10 mouse cellular contexts compared by ENCODE assay signal in the genomic region with DNA sequence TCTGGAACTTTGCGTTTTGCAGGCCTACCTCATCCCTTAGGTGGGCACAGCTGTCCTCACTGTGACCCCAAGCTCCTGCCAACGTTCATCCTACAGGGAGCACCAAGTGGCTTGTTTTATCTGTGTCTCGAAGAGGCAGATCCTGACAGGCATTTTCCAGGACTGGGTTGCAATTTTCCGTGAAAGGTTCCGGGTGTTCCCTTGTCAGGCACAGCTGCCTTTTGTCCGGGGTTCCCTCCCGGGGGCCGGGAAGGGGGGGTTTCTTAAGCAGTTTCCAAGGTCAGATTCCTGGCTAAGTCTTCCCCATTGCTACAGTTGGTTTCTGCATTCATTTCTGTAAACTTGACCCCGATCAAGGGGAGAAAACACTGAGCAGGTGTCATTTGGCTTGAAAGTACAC. TPM values are rescaled to one million over a fixed set of nuclear protein-coding genes. Genes with fewer than 3 reads are reported as not detected.
DNase-seq lines count a peak whose midpoint lies in the region; ATAC-seq and TF ChIP-seq lines count a peak whose summit lies in the region.
"Had no signal": no experiment of that assay in that cellular context is flagged by ENCODE, and none has a peak within 500 bp of the region (broad histone marks: within the 10 kb centered on the region; RNA-seq: fewer than 3 reads in every experiment).

No protein-coding gene starts in this region.

- peaks cover 3% of the 10 kb centered on the region; the same call in 1 of the 2 replicates for H3K9me3 ChIP-seq in hindbrain, embryonic 10.5 days
- H3K9me3 ChIP-seq in hindbrain, embryonic 11.5 days (ENCODE audit: control insufficient read depth, low read length): no peaks in the 10 kb centered on the region
- H3K9me3 ChIP-seq in midbrain, embryonic 15.5 days: no peaks in the 10 kb centered on the region
- no peaks in the 10 kb centered on the region for H3K9me3 ChIP-seq in midbrain, embryonic 11.5 days (ENCODE audit: control insufficient read depth, low read length)
- no peaks in the 10 kb centered on the region for H3K9me3 ChIP-seq in intestine, embryonic 14.5 days (ENCODE audit: control insufficient read depth, low read length)
- H3K9me3 ChIP-seq in stomach, postnatal 0 days (ENCODE audit: control insufficient read depth, low read length): no peaks in the 10 kb centered on the region

- H3K9ac ChIP-seq in hindbrain, embryonic 11.5 days (ENCODE audit: low read depth, low read length): no peak overlapping the region
- H3K9ac ChIP-seq in midbrain, embryonic 15.5 days: no peak overlapping the region
- no peak overlapping the region for H3K9ac ChIP-seq in midbrain, embryonic 11.5 days (ENCODE audit: low read length)
- no peak overlapping the region for H3K9ac ChIP-seq in intestine, embryonic 14.5 days (ENCODE audit: low read length)
- H3K9ac ChIP-seq in stomach, postnatal 0 days (ENCODE audit: low read length): no peak overlapping the region

- H3K36me3 ChIP-seq in hindbrain, embryonic 10.5 days: no peaks in the 10 kb centered on the region
- H3K36me3 ChIP-seq in hindbrain, embryonic 11.5 days (ENCODE audit: control insufficient read depth, insufficient read depth, low read length): no peaks in the 10 kb centered on the region
- no peaks in the 10 kb centered on the region for H3K36me3 ChIP-seq in midbrain, embryonic 15.5 days (replicated peaks)
- no peaks in the 10 kb centered on the region for H3K36me3 ChIP-seq in midbrain, embryonic 11.5 days (ENCODE audit: control insufficient read depth, insufficient read depth, low read length)
- no peaks in the 10 kb centered on the region for H3K36me3 ChIP-seq in intestine, embryonic 14.5 days (ENCODE audit: control insufficient read depth, insufficient read depth, low read length)
- no peaks in the 10 kb centered on the region for H3K36me3 ChIP-seq in stomach, postnatal 0 days (ENCODE audit: control insufficient read depth, insufficient read depth, low read length)

- TF ChIP-seq EP300 in stomach, postnatal 0 days (optimal IDR thresholded peaks at IDR 0.05): no peak

- ATAC-seq in hindbrain, embryonic 11.5 days (ENCODE audit: low FRiP score): no peak
- ATAC-seq in midbrain, embryonic 15.5 days (replicated peaks): no peak
- ATAC-seq in midbrain, embryonic 11.5 days (ENCODE audit: low FRiP score): no peak
- ATAC-seq in intestine, embryonic 14.5 days (replicated peaks; ENCODE audit: low FRiP score, low TSS enrichment, low read depth): 0 out of 2 replicates have a peak, but pooled peaks have one; percentile 23
- ATAC-seq in stomach, postnatal 0 days (ENCODE audit: low FRiP score, low TSS enrichment): peak; percentile 26; the same call in 1 of the 2 replicates

- peaks cover 10% of the 10 kb centered on the region for H3K4me1 ChIP-seq in hindbrain, embryonic 10.5 days (replicated peaks)
- H3K4me1 ChIP-seq in hindbrain, embryonic 11.5 days (replicated peaks; ENCODE audit: control insufficient read depth, insufficient read depth, low read length): no peaks in the 10 kb centered on the region
- no peaks in the 10 kb centered on the region for H3K4me1 ChIP-seq in midbrain, embryonic 15.5 days
- H3K4me1 ChIP-seq in midbrain, embryonic 11.5 days (ENCODE audit: control insufficient read depth, insufficient read depth, low read length): no peaks in the 10 kb centered on the region
- peaks cover 15% of the 10 kb centered on the region for H3K4me1 ChIP-seq in intestine, embryonic 14.5 days (replicated peaks; ENCODE audit: control insufficient read depth, insufficient read depth, low read length)
- no peaks in the 10 kb centered on the region for H3K4me1 ChIP-seq in stomach, postnatal 0 days (replicated peaks; ENCODE audit: control insufficient read depth, insufficient read depth)

- no peak overlapping the region for H3K4me3 ChIP-seq in hindbrain, embryonic 10.5 days
- H3K4me3 ChIP-seq in hindbrain, embryonic 11.5 days (ENCODE audit: low read depth, low read length): no peak overlapping the region
- no peak overlapping the region for H3K4me3 ChIP-seq in midbrain, embryonic 15.5 days
- no peak overlapping the region for H3K4me3 ChIP-seq in midbrain, embryonic 11.5 days (ENCODE audit: low read depth, low read length)
- H3K4me3 ChIP-seq in intestine, embryonic 14.5 days (ENCODE audit: low read depth, low read length): no peak overlapping the region
- H3K4me3 ChIP-seq in stomach, postnatal 0 days (ENCODE audit: low read depth, low read length): no peak overlapping the region

- no peak overlapping the region for H3K4me2 ChIP-seq in hindbrain, embryonic 11.5 days (replicated peaks; ENCODE audit: low read depth, low read length)
- peak overlapping the region; percentile 17; the same call in 1 of the 2 replicates for H3K4me2 ChIP-seq in midbrain, embryonic 15.5 days
- no peak overlapping the region for H3K4me2 ChIP-seq in midbrain, embryonic 11.5 days
- peak overlapping the region; percentile 16 for H3K4me2 ChIP-seq in intestine, embryonic 14.5 days (ENCODE audit: low read length)
- peak overlapping the region; percentile 31; the same call in 1 of the 2 replicates for H3K4me2 ChIP-seq in stomach, postnatal 0 days (replicated peaks; ENCODE audit: low read depth)

- TF ChIP-seq CTCF in stomach, postnatal 0 days (IDR thresholded peaks at IDR 0.05; ENCODE audit: low read depth): no peak

- DNase-seq in hindbrain, embryonic 10.5 days (ENCODE audit: low spot score): no peak
- DNase-seq in hindbrain, embryonic 11.5 days (ENCODE audit: low spot score): no peak
- DNase-seq in midbrain, embryonic 11.5 days (ENCODE audit: low spot score, missing footprints): no peak
- DNase-seq in intestine, embryonic 14.5 days (ENCODE audit: low spot score): peak; percentile 72
- DNase-seq in stomach, postnatal 0 days (ENCODE audit: low spot score): no peak
- DNase-seq in layer of hippocampus, adult 11-12 months (ENCODE audit: low spot score): no peak
- no peak for DNase-seq in layer of hippocampus, adult 18-20 months (ENCODE audit: low spot score in 2 of 2)
- DNase-seq: gastrocnemius, postnatal 25 days; spleen, adult 18-20 months had no signal

- H3K27me3 ChIP-seq in hindbrain, embryonic 10.5 days (ENCODE audit: insufficient read depth, poor library complexity, severe bottlenecking): no peaks in the 10 kb centered on the region
- no peaks in the 10 kb centered on the region for H3K27me3 ChIP-seq in hindbrain, embryonic 11.5 days (ENCODE audit: control insufficient read depth, insufficient read depth, low read length)
- H3K27me3 ChIP-seq in midbrain, embryonic 15.5 days (replicated peaks): no peaks in the 10 kb centered on the region
- H3K27me3 ChIP-seq in midbrain, embryonic 11.5 days (ENCODE audit: control insufficient read depth, insufficient read depth, low read length): no peaks in the 10 kb centered on the region
- H3K27me3 ChIP-seq in intestine, embryonic 14.5 days (replicated peaks; ENCODE audit: control insufficient read depth, insufficient read depth, low read length): no peaks in the 10 kb centered on the region
- no peaks in the 10 kb centered on the region for H3K27me3 ChIP-seq in stomach, postnatal 0 days (ENCODE audit: control insufficient read depth, insufficient read depth, low read length)

- WGBS in hindbrain, embryonic 10.5 days: 66% methylated on average over 9 of the region's 9 CpGs
- 60% methylated on average over 9 of the region's 9 CpGs for WGBS in hindbrain, embryonic 11.5 days
- 66% methylated on average over 9 of the region's 9 CpGs for WGBS in midbrain, embryonic 15.5 days
- WGBS in midbrain, embryonic 11.5 days: 62% methylated on average over 9 of the region's 9 CpGs
- 34% methylated on average over 9 of the region's 9 CpGs for WGBS in intestine, embryonic 14.5 days
- 37% methylated on average over 9 of the region's 9 CpGs for WGBS in stomach, postnatal 0 days

- 0 out of 2 replicates have a peak overlapping the region, but pooled peaks have one; percentile 5 for H3K27ac ChIP-seq in hindbrain, embryonic 10.5 days
- no peak overlapping the region for H3K27ac ChIP-seq in hindbrain, embryonic 11.5 days (ENCODE audit: low read depth, low read length)
- no peak overlapping the region for H3K27ac ChIP-seq in midbrain, embryonic 15.5 days
- H3K27ac ChIP-seq in midbrain, embryonic 11.5 days (ENCODE audit: low read depth, low read length): no peak overlapping the region
- peak overlapping the region; percentile 7; the same call in 1 of the 2 replicates for H3K27ac ChIP-seq in intestine, embryonic 14.5 days (ENCODE audit: low read depth)
- H3K27ac ChIP-seq in stomach, postnatal 0 days (replicated peaks): no peak overlapping the region; the same call in 1 of the 2 replicates

RNA-seq across cellular contexts. Expression of a gene that starts 34.2 kb away (rescaled TPM):
- polyA plus RNA-seq in hindbrain, embryonic 10.5 days (2016; fragmentation: Nextera tagmentation; extraction: Ambion mirVana): 499 and 521 TPM in 2 replicates
- polyA plus RNA-seq in hindbrain, embryonic 11.5 days (2014; fragmentation: Nextera tagmentation; extraction: Ambion mirVana): 542 and 546 TPM in 2 replicates
- 425 and 436 TPM in 2 replicates for polyA plus RNA-seq in midbrain, embryonic 15.5 days (2015; fragmentation: Nextera tagmentation; extraction: Ambion mirVana)
- polyA plus RNA-seq in midbrain, embryonic 11.5 days (2014; fragmentation: Nextera tagmentation; extraction: Ambion mirVana): 562 and 573 TPM in 2 replicates
- 418 and 439 TPM in 2 replicates for polyA plus RNA-seq in intestine, embryonic 14.5 days (2014; fragmentation: Nextera tagmentation; extraction: Ambion mirVana)
- polyA plus RNA-seq in stomach, postnatal 0 days (2015; fragmentation: Nextera tagmentation; extraction: Ambion mirVana): 419 and 427 TPM in 2 replicates
- total RNA-seq in layer of hippocampus, adult 18-20 months (2021): 100 to 1,000 TPM; 144 to 149 TPM

Comparison
In these comparisons a context has a peak if more than half of its experiments do, and no peak if none do; other contexts are left out.
1. H3K27ac ChIP-seq: peak in hindbrain, embryonic 10.5 days (single experiment) and intestine, embryonic 14.5 days (single experiment); none in hindbrain, embryonic 11.5 days (single experiment), midbrain, embryonic 15.5 days (single experiment), midbrain, embryonic 11.5 days (single experiment) and stomach, postnatal 0 days (single experiment).
2. H3K4me2 ChIP-seq: peak in midbrain, embryonic 15.5 days (single experiment), intestine, embryonic 14.5 days (single experiment) and stomach, postnatal 0 days (single experiment); none in hindbrain, embryonic 11.5 days (single experiment) and midbrain, embryonic 11.5 days (single experiment).
3. ATAC-seq: peak in intestine, embryonic 14.5 days (single experiment) and stomach, postnatal 0 days (single experiment); none in hindbrain, embryonic 11.5 days (single experiment), midbrain, embryonic 15.5 days (single experiment) and midbrain, embryonic 11.5 days (single experiment).